21 mouse cellular contexts compared by ENCODE assay signal in genomic region chr7:64289416-64289815, GRCm38 (mm10). TPM values are rescaled to one million over a fixed set of nuclear protein-coding genes. Genes with fewer than 3 reads are reported as not detected.
DNase-seq lines count a peak whose midpoint lies in the region; ATAC-seq and TF ChIP-seq lines count a peak whose summit lies in the region.
"Had no signal": no experiment of that assay in that cellular context is flagged by ENCODE, and none has a peak within 500 bp of the region (broad histone marks: within the 10 kb centered on the region; RNA-seq: fewer than 3 reads in every experiment).

No protein-coding gene starts in this region.

- H3K27me3 ChIP-seq in liver, adult 2 months (ENCODE audit: control insufficient read depth, insufficient read depth, low read length): no peaks in the 10 kb centered on the region
- H3K27me3 ChIP-seq in liver, embryonic 16.5 days (ENCODE audit: control insufficient read depth, insufficient read depth, low read depth, low read length): no peaks in the 10 kb centered on the region
- H3K27me3 ChIP-seq: midbrain, embryonic 13.5 days; Patski; stomach, embryonic 15.5 days had no signal

- DNase-seq in gastrocnemius, adult 2 months: no peak
- no peak for DNase-seq in gastrocnemius, postnatal 36 days
- peak; percentile 85 for DNase-seq in liver, adult 2 months (ENCODE audit: extremely low read depth, low read depth, low spot score)
- DNase-seq in liver: no peak
- DNase-seq in heart, postnatal 4 days: no peak
- DNase-seq in thymus, postnatal 14 days: no peak
- DNase-seq: adrenal gland, adult 8-10 months; cerebellum, postnatal 14 days; embryo, embryonic 11 days; lung, adult 18-20 months; thymus, adult 2 months had no signal

- intact Hi-C loops in gastrocnemius, adult 2 months (cut with DNase I): loop anchor here (5.0 kb wide), 3 partner anchors 38 to 352 kb away; partner anchors contain the start of gene Klf13
- intact Hi-C loops in gastrocnemius, postnatal 36 days (cut with DNase I): loop anchor here (5.0 kb wide), 1 partner anchor 107 kb away; no protein-coding TSS in a partner anchor

- H3K79me2 ChIP-seq in liver, adult 2 months (ENCODE audit: control insufficient read depth, insufficient read depth, low read length): peaks cover 23% of the 10 kb centered on the region

- 21% methylated on average over 7 of the region's 7 CpGs for WGBS in liver, adult 2 months
- 79% methylated on average over 7 of the region's 7 CpGs for WGBS in liver, embryonic 16.5 days (ENCODE audit: insufficient replicate concordance)

- H3K9ac ChIP-seq in liver, adult 2 months (ENCODE audit: low read depth, low read length): no peak overlapping the region
- H3K9ac ChIP-seq in liver, embryonic 16.5 days (ENCODE audit: low read depth, low read length): no peak overlapping the region
- H3K9ac ChIP-seq: midbrain, embryonic 13.5 days; stomach, embryonic 15.5 days had no signal

- peak; percentile 33 for ATAC-seq in liver, embryonic 16.5 days (ENCODE audit: low read depth)
- ATAC-seq: CD4-positive, CD25-positive, alpha-beta regulatory T cell, adult 4 months; forebrain, embryonic 16.5 days; midbrain, embryonic 13.5 days; Patski had no signal

- peak overlapping the region; percentile 40 for H3K27ac ChIP-seq in gastrocnemius, adult 2 months
- no peak overlapping the region for H3K27ac ChIP-seq in liver, adult 2 months (replicated peaks; ENCODE audit: insufficient read depth, low read depth, low read length)
- H3K27ac ChIP-seq in embryonic fibroblast, embryonic 13.5 days (ENCODE audit: insufficient read depth, low read length): no peak overlapping the region
- no peak overlapping the region for H3K27ac ChIP-seq in liver, embryonic 16.5 days (ENCODE audit: low read length)
- H3K27ac ChIP-seq: heart, embryonic 10.5 days; kidney, postnatal 0 days; limb, embryonic 10.5 days; midbrain, embryonic 13.5 days; stomach, embryonic 15.5 days had no signal

- no peak for TF ChIP-seq POLR2A in liver, adult 2 months (IDR thresholded peaks at IDR 0.05; ENCODE audit: extremely low read depth, insufficient read depth, low read length)
- no peak for TF ChIP-seq POLR2A in embryonic fibroblast, embryonic 13.5 days (IDR thresholded peaks at IDR 0.05; ENCODE audit: low read depth, low read length)

- no peaks in the 10 kb centered on the region for H3K9me3 ChIP-seq in liver, embryonic 16.5 days (replicated peaks; ENCODE audit: control insufficient read depth, low read length)
- H3K9me3 ChIP-seq: heart, embryonic 10.5 days; limb, embryonic 10.5 days; midbrain, embryonic 13.5 days; stomach, embryonic 15.5 days had no signal

- 0 out of 2 replicates have a peak overlapping the region, but pooled peaks have one; percentile 24 for H3K4me2 ChIP-seq in liver, embryonic 16.5 days (ENCODE audit: low read depth, low read length)

- peak overlapping the region; percentile 99 for H3K4me3 ChIP-seq in gastrocnemius, adult 2 months
- no peak overlapping the region for H3K4me3 ChIP-seq in liver, adult 2 months (ENCODE audit: insufficient read depth, low read depth, low read length)
- H3K4me3 ChIP-seq in embryonic fibroblast, embryonic 13.5 days (ENCODE audit: insufficient read depth, low read length): peak overlapping the region; percentile 11; the same call in 1 of the 2 replicates
- no peak overlapping the region for H3K4me3 ChIP-seq in liver, embryonic 16.5 days (ENCODE audit: low read depth, low read length)
- H3K4me3 ChIP-seq: limb, embryonic 10.5 days had no signal

- no peak for TF ChIP-seq CTCF in gastrocnemius, adult 2 months (IDR thresholded peaks at IDR 0.05)
- no peak for TF ChIP-seq CTCF in liver, adult 2 months (IDR thresholded peaks at IDR 0.05; ENCODE audit: low read depth, low read length)
- TF ChIP-seq CTCF in embryonic fibroblast, embryonic 13.5 days (IDR thresholded peaks at IDR 0.05; ENCODE audit: borderline replicate concordance, insufficient read depth, low read length): no peak

- H3K4me1 ChIP-seq in liver, adult 2 months (ENCODE audit: control insufficient read depth, insufficient read depth, low read length): peaks cover 22% of the 10 kb centered on the region
- peaks cover 10% of the 10 kb centered on the region for H3K4me1 ChIP-seq in embryonic fibroblast, embryonic 13.5 days (ENCODE audit: control insufficient read depth, insufficient read depth, low read length)
- peaks cover 11% of the 10 kb centered on the region for H3K4me1 ChIP-seq in liver, embryonic 16.5 days (ENCODE audit: control insufficient read depth, low read depth, low read length)
- H3K4me1 ChIP-seq: heart, embryonic 10.5 days; limb, embryonic 10.5 days; stomach, embryonic 15.5 days had no signal

- peaks cover 4% of the 10 kb centered on the region; the same call in 1 of the 2 replicates for H3K36me3 ChIP-seq in liver, adult 2 months (ENCODE audit: control insufficient read depth, insufficient read depth, low read length)
- H3K36me3 ChIP-seq in liver, embryonic 16.5 days (ENCODE audit: control insufficient read depth, insufficient read depth): no peaks in the 10 kb centered on the region
- H3K36me3 ChIP-seq: heart, embryonic 10.5 days; limb, embryonic 10.5 days; stomach, embryonic 15.5 days had no signal

RNA-seq across cellular contexts. Expression of gene Mtmr10, which starts 2.0 kb away (rescaled TPM):
- 10 to 100 TPM; 19.6 to 28.7 TPM for total RNA-seq in gastrocnemius, adult 2 months (2021)
- total RNA-seq in gastrocnemius, postnatal 36 days (2021): 10 to 100 TPM; 14.3 to 18.9 TPM
- total RNA-seq in liver, adult 2 months (2014; rRNA removed): 18.6 and 23.1 TPM in 2 replicates
- polyA plus RNA-seq in liver, adult 2 months (2012; rRNA removed): 7.0 and 7.1 TPM in 2 replicates
- polyA plus RNA-seq in embryonic fibroblast, embryonic 13.5 days (2011; ENCODE audit: insufficient read length, low read depth, missing spikeins): 19.8 and 27.4 TPM in 2 replicates
- polyA plus RNA-seq in liver, embryonic 16.5 days (2015; fragmentation: Nextera tagmentation; extraction: Ambion mirVana): 4.7 and 5.7 TPM in 2 replicates
- 10 to 100 TPM; 13.5 to 13.8 TPM for total RNA-seq in heart, postnatal 4 days (2021)

Comparison
In these comparisons a context has a peak if more than half of its experiments do, and no peak if none do; other contexts are left out.
1. H3K4me3 ChIP-seq: peak in gastrocnemius, adult 2 months (single experiment) and embryonic fibroblast, embryonic 13.5 days (single experiment); none in liver, adult 2 months (single experiment) and liver, embryonic 16.5 days (single experiment).